Mouse (Mus musculus) right cerebral cortex, adult 18-20 months (tissue): ENCODE results near the gene Scaf1.

Experiments
- DNase-seq: peaks from one replicate; pipeline ENCODE4 v3.0.0; 2022; ENCODE audit warnings: mixed read lengths

The Scaf1 gene

DNA sequence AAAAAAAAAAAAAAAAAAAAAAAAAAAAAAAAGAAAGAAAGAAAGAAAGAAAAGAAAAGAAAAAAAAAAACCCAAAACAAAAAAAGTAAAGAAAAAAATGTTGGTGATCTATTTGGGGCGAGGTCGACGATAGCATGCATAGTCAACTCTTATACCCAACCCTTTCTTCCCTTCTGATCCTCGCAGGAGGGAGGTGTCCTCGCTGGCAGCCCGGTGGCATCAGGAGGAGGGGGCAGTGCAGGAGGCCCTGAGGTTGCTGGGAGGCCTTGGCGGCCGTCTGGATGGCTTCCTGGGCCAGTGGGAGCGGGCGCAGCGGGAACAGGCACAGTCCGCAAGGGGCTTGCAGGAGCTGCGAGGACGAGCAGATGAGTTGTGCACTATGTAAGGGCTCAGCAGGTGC is 62.6 kb downstream of the Scaf1 start:
- DNase-seq: no peak
